In genomic region chr13:78194135-78194849, GRCm38 (mm10) we compare ENCODE assay signal across 8 mouse cellular contexts. TPM values are rescaled to one million over a fixed set of nuclear protein-coding genes. Genes with fewer than 3 reads are reported as not detected.
A peak's percentile ranks its signal among the peaks of the same experiment; 100 is the strongest.
DNase-seq lines count a peak whose midpoint lies in the region; ATAC-seq and TF ChIP-seq lines count a peak whose summit lies in the region.
"Had no signal": no experiment of that assay in that cellular context is flagged by ENCODE, and none has a peak within 500 bp of the region (broad histone marks: within the 10 kb centered on the region; RNA-seq: fewer than 3 reads in every experiment).

No protein-coding gene starts in this region.

- intact Hi-C loops in left cerebral cortex, postnatal 4 days (cut with DNase I), result loop anchor here (5.0 to 10.0 kb wide), 4 partner anchors 799 to 1349 kb away; partner anchors contain the start of genes 2210408I21Rik and Slf1

- no peak for TF ChIP-seq CTCF in midbrain, postnatal 0 days (IDR thresholded peaks at IDR 0.05)

- WGBS in liver, embryonic 11.5 days, result 13% methylated on average over 26 of the region's 26 CpGs
- WGBS in embryonic facial prominence, embryonic 14.5 days, result 19% methylated on average over 16 of the region's 26 CpGs
- WGBS in hindbrain, embryonic 13.5 days, result 6% methylated on average over 26 of the region's 26 CpGs
- WGBS in midbrain, postnatal 0 days, result 25% methylated on average over 17 of the region's 26 CpGs

- H3K4me2 ChIP-seq in liver, embryonic 11.5 days, result peak overlapping the region; percentile 60
- peak overlapping the region; percentile 85 for H3K4me2 ChIP-seq in embryonic facial prominence, embryonic 14.5 days (ENCODE audit: low read depth, low read length)
- H3K4me2 ChIP-seq in hindbrain, embryonic 13.5 days, result peak overlapping the region; percentile 74
- H3K4me2 ChIP-seq in midbrain, postnatal 0 days (ENCODE audit: low read depth, low read length, poor library complexity, severe bottlenecking), result peak overlapping the region; percentile 56

- no peak overlapping the region for H3K27ac ChIP-seq in liver, embryonic 11.5 days (ENCODE audit: low read depth, low read length)
- H3K27ac ChIP-seq in embryonic facial prominence, embryonic 14.5 days (replicated peaks; ENCODE audit: low read depth, low read length), result peak overlapping the region; percentile 98
- peak overlapping the region; percentile 97 for H3K27ac ChIP-seq in hindbrain, embryonic 13.5 days
- peak overlapping the region; percentile 81 for H3K27ac ChIP-seq in midbrain, postnatal 0 days (ENCODE audit: low read depth, low read length)
- H3K27ac ChIP-seq: liver, embryonic 15.5 days had no signal

- H3K36me3 ChIP-seq in liver, embryonic 11.5 days (ENCODE audit: control insufficient read depth, insufficient read depth, low read length), result no peaks in the 10 kb centered on the region
- 0 out of 2 replicates have a peak, but pooled peaks cover 4% of the 10 kb centered on the region for H3K36me3 ChIP-seq in embryonic facial prominence, embryonic 14.5 days (ENCODE audit: control insufficient read depth, insufficient read depth, low read length)
- H3K36me3 ChIP-seq in hindbrain, embryonic 13.5 days, result peaks cover 17% of the 10 kb centered on the region
- peaks cover 7% of the 10 kb centered on the region; the same call in 1 of the 2 replicates for H3K36me3 ChIP-seq in midbrain, postnatal 0 days (ENCODE audit: insufficient read depth, low read length)
- H3K36me3 ChIP-seq: liver, embryonic 15.5 days had no signal

- DNase-seq in liver, embryonic 11.5 days (ENCODE audit: low spot score), result no peak
- no peak for DNase-seq in liver
- DNase-seq in embryonic facial prominence, embryonic 14.5 days (ENCODE audit: low spot score), result no peak
- no peak for DNase-seq in midbrain, postnatal 0 days (ENCODE audit: low spot score)
- DNase-seq in adrenal gland, postnatal 10 days, result no peak
- no peak for DNase-seq in left cerebral cortex, postnatal 4 days

- peak overlapping the region; percentile 53 for H3K9ac ChIP-seq in liver, embryonic 11.5 days (ENCODE audit: low read depth, low read length)
- peak overlapping the region; percentile 76 for H3K9ac ChIP-seq in embryonic facial prominence, embryonic 14.5 days (ENCODE audit: low read depth, low read length)
- H3K9ac ChIP-seq in hindbrain, embryonic 13.5 days, result peak overlapping the region; percentile 99
- H3K9ac ChIP-seq in midbrain, postnatal 0 days (replicated peaks; ENCODE audit: low read length, poor library complexity, severe bottlenecking), result peak overlapping the region; percentile 72
- H3K9ac ChIP-seq: liver, embryonic 15.5 days had no signal

- no peaks in the 10 kb centered on the region for H3K9me3 ChIP-seq in liver, embryonic 11.5 days (ENCODE audit: control insufficient read depth, low read length)
- no peaks in the 10 kb centered on the region for H3K9me3 ChIP-seq in embryonic facial prominence, embryonic 14.5 days (ENCODE audit: control insufficient read depth, low read length)
- no peaks in the 10 kb centered on the region for H3K9me3 ChIP-seq in hindbrain, embryonic 13.5 days
- no peaks in the 10 kb centered on the region for H3K9me3 ChIP-seq in midbrain, postnatal 0 days (ENCODE audit: low read length)
- H3K9me3 ChIP-seq: liver, embryonic 15.5 days had no signal

- no peak for ATAC-seq in liver, embryonic 11.5 days (replicated peaks; ENCODE audit: low FRiP score)
- ATAC-seq in embryonic facial prominence, embryonic 14.5 days (ENCODE audit: low read depth), result no peak
- ATAC-seq in hindbrain, embryonic 13.5 days (ENCODE audit: low FRiP score), result peak; percentile 7; the same call in 1 of the 2 replicates
- ATAC-seq in midbrain, postnatal 0 days (ENCODE audit: low FRiP score), result no peak

- no peaks in the 10 kb centered on the region; the same call in 1 of the 2 replicates for H3K4me1 ChIP-seq in liver, embryonic 11.5 days (replicated peaks; ENCODE audit: control insufficient read depth, insufficient read depth, low read length)
- H3K4me1 ChIP-seq in embryonic facial prominence, embryonic 14.5 days (ENCODE audit: control insufficient read depth, insufficient read depth, low read length), result peaks cover 8% of the 10 kb centered on the region; the same call in 1 of the 2 replicates
- peaks cover 44% of the 10 kb centered on the region for H3K4me1 ChIP-seq in hindbrain, embryonic 13.5 days (replicated peaks)
- peaks cover 2% of the 10 kb centered on the region; the same call in 1 of the 2 replicates for H3K4me1 ChIP-seq in midbrain, postnatal 0 days (ENCODE audit: insufficient read depth, low read length)

- peak overlapping the region; percentile 41 for H3K4me3 ChIP-seq in liver, embryonic 11.5 days (ENCODE audit: low read depth, low read length)
- H3K4me3 ChIP-seq in embryonic facial prominence, embryonic 14.5 days (ENCODE audit: low read depth, low read length), result peak overlapping the region; percentile 81
- H3K4me3 ChIP-seq in hindbrain, embryonic 13.5 days, result peak overlapping the region; percentile 68
- peak overlapping the region; percentile 87 for H3K4me3 ChIP-seq in midbrain, postnatal 0 days (ENCODE audit: low read depth, low read length)

- peaks cover 90% of the 10 kb centered on the region for H3K27me3 ChIP-seq in liver, embryonic 11.5 days (replicated peaks; ENCODE audit: control insufficient read depth, insufficient read depth, low read length)
- peaks cover 57% of the 10 kb centered on the region for H3K27me3 ChIP-seq in embryonic facial prominence, embryonic 14.5 days (replicated peaks; ENCODE audit: control insufficient read depth, insufficient read depth, low read length)
- H3K27me3 ChIP-seq in hindbrain, embryonic 13.5 days, result no peaks in the 10 kb centered on the region
- H3K27me3 ChIP-seq in midbrain, postnatal 0 days (ENCODE audit: insufficient read depth, low read length), result no peaks in the 10 kb centered on the region

RNA-seq across cellular contexts. Expression of gene Nr2f1, which starts 5.3 kb away (rescaled TPM):
- 6.1 and 6.5 TPM in 2 replicates for polyA plus RNA-seq in liver, embryonic 11.5 days (2014; fragmentation: Nextera tagmentation; extraction: Ambion mirVana)
- 17.9 and 19.4 TPM in 2 replicates for polyA plus RNA-seq in embryonic facial prominence, embryonic 14.5 days (2014; fragmentation: Nextera tagmentation; extraction: Ambion mirVana)
- 68.9 and 71.3 TPM in 2 replicates for polyA plus RNA-seq in hindbrain, embryonic 13.5 days (2015; fragmentation: Nextera tagmentation; extraction: Ambion mirVana)
- total RNA-seq in midbrain, postnatal 0 days (2014; rRNA removed), result 163 and 184 TPM in 2 replicates
- 46.4 and 55.5 TPM in 2 replicates for polyA plus RNA-seq in midbrain, postnatal 0 days (2015; fragmentation: Nextera tagmentation; extraction: Ambion mirVana)
- total RNA-seq in adrenal gland, postnatal 10 days (2021), result 10 to 100 TPM; 15.0 to 18.4 TPM
- 100 to 1,000 TPM; 214 to 215 TPM for total RNA-seq in left cerebral cortex, postnatal 4 days (2021)
